Mouse (Mus musculus) E14TG2a.4 (cell line): ENCODE results near the gene Ttc7b.

Experiments used
- H3K27me3 ChIP-seq: 2 replicates; pipeline ENCODE4 v1.6.1; 2014; ENCODE audit warnings: low read length, control low read depth; ENCODE audit not compliant: insufficient read depth
- H3K36me3 ChIP-seq: 2 replicates; pipeline ENCODE4 v1.6.1; 2014; ENCODE audit warnings: low read length, control low read depth; ENCODE audit not compliant: insufficient read depth
- H3K4me1 ChIP-seq: replicated peaks from 2 replicates; pipeline ENCODE4 v1.6.1; 2014; ENCODE audit warnings: low read depth, low read length, control low read depth
- H3K4me3 ChIP-seq: replicated peaks from 2 replicates; pipeline ENCODE4 v1.5.1; 2014; ENCODE audit warnings: mild to moderate bottlenecking, low read length
- H3K9me3 ChIP-seq: 2 replicates; pipeline ENCODE4 v1.6.1; 2014; ENCODE audit warnings: low read length, control low read depth
- CTCF ChIP-seq: conservative IDR thresholded peaks from 2 replicates; pipeline ENCODE4 v1.5.1; 2014; ENCODE audit warnings: low read length
- NANOG ChIP-seq: IDR thresholded peaks from 2 replicates; pipeline ENCODE4 v1.6.1; 2014; ENCODE audit warnings: borderline replicate concordance, low read length, mixed read lengths
- POU5F1 ChIP-seq: IDR thresholded peaks from 2 replicates; pipeline ENCODE4 v1.6.1; 2014; ENCODE audit warnings: low read length, borderline replicate concordance

Gene Ttc7b

DNA sequence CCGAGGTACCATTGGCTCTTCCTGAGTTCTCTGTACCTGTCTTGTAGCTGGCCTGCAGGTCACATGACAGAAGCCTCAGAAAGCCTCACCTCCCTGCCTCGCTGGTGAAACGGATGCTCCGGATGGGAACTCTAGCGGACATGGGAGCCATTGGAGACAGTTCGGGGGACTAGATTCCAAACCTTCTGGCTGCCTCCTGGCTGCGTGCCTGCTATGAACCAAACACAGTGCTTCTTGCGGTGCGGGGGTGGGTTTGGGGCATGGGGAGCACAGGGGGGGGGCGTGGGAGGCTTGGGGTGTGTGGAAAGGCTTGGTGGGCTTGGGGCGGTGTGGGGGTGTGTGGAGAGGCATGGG, 230.5 kb downstream of the Ttc7b start:
- H3K36me3 ChIP-seq = no peaks in the 10 kb centered on the region
- peaks cover 9% of the 10 kb centered on the region; the same call in 1 of the 2 replicates for H3K9me3 ChIP-seq
- H3K4me1 ChIP-seq = peaks cover 16% of the 10 kb centered on the region
- H3K4me3 ChIP-seq = no peak overlapping the region
- peaks cover 4% of the 10 kb centered on the region for H3K27me3 ChIP-seq
- TF ChIP-seq POU5F1 = no peak
- no peak for TF ChIP-seq CTCF
- TF ChIP-seq NANOG = no peak

DNA sequence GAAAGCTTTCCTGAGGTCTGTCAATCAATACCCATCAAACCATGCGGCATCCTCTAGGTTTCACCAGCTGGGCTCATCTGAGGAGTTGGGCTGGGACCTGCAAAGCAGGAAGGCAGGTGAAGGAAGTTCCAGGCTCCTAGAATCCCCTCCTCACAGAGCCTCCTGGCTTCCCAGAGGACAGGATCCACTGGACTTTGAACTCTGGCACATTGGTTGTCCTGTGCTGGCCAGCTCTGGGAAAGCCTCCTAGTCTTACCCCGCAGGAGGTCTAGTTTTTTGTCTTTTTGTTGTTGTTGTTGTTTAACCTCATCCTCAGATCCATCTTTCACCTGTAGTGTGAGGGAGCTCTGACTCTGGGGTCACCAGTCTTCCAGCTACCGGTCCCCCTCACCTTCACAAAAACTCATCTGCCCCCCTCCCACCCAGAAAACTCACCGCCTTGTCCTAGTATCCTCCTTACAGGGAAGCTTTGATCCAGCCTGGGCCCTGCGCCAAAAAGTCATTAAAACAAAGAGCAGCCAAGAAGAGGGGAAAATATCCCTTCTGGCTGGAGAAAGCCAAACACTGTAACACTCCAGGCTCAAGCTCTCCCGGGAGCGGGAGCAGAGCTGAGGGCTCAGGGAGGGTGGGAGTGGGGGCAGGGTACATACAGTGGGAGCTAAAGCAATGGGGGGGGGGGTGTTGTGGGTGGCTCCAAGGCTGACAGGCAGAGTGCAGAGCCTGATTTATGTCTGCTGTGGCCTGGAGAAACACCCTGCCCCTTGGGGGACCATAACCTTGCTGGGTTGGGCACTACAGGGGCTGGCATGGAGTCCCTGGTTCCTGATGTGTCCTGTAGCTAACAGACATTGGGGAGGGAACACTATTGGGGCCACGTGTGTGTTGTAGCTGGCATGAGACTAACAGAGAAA, 231.1 kb downstream of the Ttc7b start:
- Histone ChIP-seq H3K36me3 (no peaks in the 10 kb centered on the region), H3K9me3 (peaks cover 6% of the 10 kb centered on the region; the same call in 1 of the 2 replicates), H3K4me1 (peaks cover 16% of the 10 kb centered on the region), H3K4me3 (no peak overlapping the region), H3K27me3 (peaks cover 4% of the 10 kb centered on the region)
- TF ChIP-seq NANOG = no peak
- no peak for TF ChIP-seq CTCF
- TF ChIP-seq POU5F1 = no peak

DNA sequence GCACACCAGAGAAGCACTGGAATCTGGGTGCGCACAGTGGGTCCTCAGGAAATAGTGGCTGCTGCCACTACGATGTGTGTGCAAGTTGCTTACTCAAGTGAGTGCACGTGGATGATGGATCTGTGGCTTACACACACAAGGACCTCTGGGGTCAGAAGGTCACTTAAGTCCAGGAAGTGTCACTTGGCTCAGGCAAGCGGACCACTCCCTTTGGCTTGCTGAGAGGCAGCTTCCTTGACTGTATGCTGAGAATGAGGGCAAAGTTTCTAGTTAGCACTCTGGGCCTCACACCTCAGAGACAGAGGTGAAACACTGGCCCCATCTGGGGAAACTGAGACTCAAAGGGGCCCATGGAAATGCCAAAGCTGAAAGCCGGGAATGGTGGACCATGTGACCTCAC, 232.6 kb downstream of the Ttc7b start:
- no peak overlapping the region for H3K4me3 ChIP-seq
- no peaks in the 10 kb centered on the region for H3K36me3 ChIP-seq
- H3K4me1 ChIP-seq = peaks cover 28% of the 10 kb centered on the region
- peaks cover 4% of the 10 kb centered on the region for H3K27me3 ChIP-seq
- no peak for TF ChIP-seq NANOG
- no peak for TF ChIP-seq CTCF
- no peak for TF ChIP-seq POU5F1
- no peaks in the 10 kb centered on the region for H3K9me3 ChIP-seq

DNA sequence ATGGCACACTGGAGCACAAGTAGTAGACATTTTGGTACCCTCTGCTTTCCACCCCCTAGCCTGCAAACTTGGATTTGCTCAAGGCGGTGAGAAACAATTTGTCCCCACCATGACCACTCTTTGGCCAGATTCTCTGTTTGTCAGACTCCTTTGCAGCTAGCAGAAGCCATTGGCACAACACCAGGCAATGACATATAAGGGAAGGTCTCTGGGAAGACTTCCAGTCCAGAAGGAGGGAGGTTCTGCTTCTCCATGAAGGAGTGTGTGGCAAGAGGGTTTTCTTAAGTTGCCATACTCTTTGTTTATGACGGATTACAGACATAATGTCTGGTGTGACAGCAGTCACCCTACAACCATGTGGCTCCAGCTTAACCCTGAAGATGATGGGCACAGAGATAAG, 233.1 kb downstream of the Ttc7b start:
- Histone ChIP-seq H3K4me1 (peaks cover 31% of the 10 kb centered on the region), H3K4me3 (no peak overlapping the region), H3K27me3 (peaks cover 4% of the 10 kb centered on the region), H3K9me3 (no peaks in the 10 kb centered on the region), H3K36me3 (no peaks in the 10 kb centered on the region)
- no peak for TF ChIP-seq POU5F1
- TF ChIP-seq CTCF = no peak
- no peak for TF ChIP-seq NANOG

DNA sequence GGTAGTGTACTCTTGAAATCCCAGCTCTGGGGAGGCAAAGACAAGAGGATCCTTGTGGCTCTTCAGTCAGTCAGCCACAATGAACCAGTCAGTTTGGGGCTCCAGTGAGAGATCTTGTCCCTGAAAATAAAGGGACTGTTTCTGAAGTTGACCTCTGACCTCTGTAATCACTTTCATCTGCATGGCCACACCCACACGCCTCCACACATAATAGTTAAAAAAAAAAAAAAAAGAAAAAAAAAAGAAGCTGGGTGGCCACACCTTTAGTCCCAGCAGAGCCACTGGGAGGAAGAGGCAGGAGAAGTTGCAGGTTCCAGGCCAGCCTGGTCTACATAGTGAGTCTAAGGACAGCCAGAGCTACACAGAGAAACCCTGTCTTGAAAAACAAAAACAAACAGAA, 237.3 kb downstream of the Ttc7b start:
- Histone ChIP-seq H3K4me1 (peaks cover 17% of the 10 kb centered on the region), H3K27me3 (peaks cover 6% of the 10 kb centered on the region), H3K9me3 (peaks cover 10% of the 10 kb centered on the region), H3K36me3 (no peaks in the 10 kb centered on the region), H3K4me3 (no peak overlapping the region)
- TF ChIP-seq POU5F1 = no peak
- no peak for TF ChIP-seq CTCF
- TF ChIP-seq NANOG = no peak

DNA sequence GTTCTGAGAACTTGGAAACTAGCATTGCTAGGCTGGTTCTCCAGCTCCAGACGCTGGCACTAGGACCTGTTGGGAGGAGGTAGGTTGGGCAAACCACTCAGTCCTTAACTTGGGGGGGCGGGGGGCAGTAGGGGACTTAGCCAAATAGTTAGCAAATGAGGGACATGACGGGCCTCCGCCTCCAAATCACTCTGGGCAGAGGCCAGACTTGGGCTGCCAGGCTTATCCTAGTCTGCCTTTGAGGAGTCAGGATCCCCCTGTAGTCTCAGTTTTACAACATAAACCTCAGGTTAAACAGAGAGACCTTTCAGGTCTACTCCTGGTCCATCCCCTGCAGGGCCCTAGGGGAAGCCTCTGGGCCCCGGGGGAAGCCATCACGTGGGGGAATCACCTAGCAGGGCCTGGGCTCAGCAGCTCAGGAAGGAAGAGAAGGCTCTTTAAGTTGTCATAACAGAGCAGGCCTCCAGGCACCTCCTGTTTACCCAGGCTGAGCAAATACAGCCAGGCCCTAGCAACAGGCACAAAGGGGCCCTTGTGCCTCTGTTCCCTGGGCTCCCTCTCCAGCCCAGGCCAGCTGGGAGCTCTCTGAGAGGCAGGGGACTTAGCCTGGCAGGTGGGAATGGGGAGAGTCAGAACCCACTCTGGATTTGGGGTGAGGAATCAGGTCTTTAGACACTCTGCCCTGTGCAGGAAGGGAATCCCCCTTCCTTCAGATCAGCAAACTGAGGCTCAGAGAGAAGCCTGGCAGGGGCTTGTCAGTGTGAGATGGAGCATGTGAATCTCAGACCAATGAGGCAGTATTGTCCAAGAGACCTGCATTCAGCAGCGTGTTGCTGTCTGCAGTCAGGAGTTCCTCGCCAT, 238.4 kb downstream of the Ttc7b start:
- TF ChIP-seq CTCF (no peak), NANOG (no peak), POU5F1 (no peak)
- H3K4me1 ChIP-seq = peaks cover 22% of the 10 kb centered on the region
- no peak overlapping the region for H3K4me3 ChIP-seq
- H3K27me3 ChIP-seq = peaks cover 15% of the 10 kb centered on the region
- no peaks in the 10 kb centered on the region for H3K36me3 ChIP-seq
- peaks cover 10% of the 10 kb centered on the region for H3K9me3 ChIP-seq

DNA sequence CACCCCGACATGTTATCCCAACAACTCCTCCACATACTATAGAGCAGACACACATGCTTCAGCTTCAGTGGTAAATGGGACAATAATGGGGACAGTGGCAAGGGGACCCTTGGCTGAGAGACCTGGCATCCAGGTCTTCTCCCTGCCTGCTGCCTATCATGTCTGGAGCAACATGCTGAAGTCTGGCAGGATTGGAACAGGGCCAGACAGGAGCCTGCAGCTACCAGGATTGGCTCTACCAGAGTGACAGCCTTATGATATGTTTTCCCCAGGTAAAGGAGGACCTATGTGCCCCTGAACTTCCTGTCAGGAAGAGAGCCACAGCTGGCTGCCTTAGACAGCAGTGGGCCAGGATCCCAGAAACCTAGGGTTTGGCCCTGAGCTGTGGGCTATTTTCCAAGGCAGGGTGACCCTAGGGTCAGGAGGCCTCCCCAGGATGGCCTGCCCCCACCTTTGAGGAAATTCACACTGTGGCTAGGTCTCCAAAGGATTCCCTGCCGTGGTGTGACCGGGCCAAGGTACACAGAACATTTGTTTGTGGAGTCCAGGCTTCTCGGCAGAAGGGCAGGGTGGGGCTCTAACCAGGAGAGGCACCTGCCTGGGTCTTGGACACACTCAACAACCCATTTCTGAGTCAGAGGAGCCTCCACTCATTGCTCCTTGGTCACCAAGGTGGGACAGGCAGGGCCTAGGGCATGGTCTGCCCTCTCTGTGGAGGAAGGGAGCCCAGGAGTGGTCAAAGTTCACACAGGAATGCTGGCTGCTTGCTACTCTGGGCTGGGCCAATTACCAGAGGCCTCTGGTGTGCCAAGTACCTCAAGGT, 239.4 kb downstream of the Ttc7b start:
- Histone ChIP-seq H3K36me3 (no peaks in the 10 kb centered on the region), H3K4me1 (peaks cover 30% of the 10 kb centered on the region), H3K9me3 (peaks cover 10% of the 10 kb centered on the region), H3K27me3 (peaks cover 17% of the 10 kb centered on the region), H3K4me3 (no peak overlapping the region)
- no peak for TF ChIP-seq NANOG
- no peak for TF ChIP-seq CTCF
- TF ChIP-seq POU5F1 = no peak
